Mouse (Mus musculus) cerebellum, adult 9-10 months (tissue): ENCODE results near the gene Glis2.

Source experiments
- DNase-seq: peaks from one replicate; pipeline ENCODE4 v3.0.0; 2022

Gene Glis2

DNA sequence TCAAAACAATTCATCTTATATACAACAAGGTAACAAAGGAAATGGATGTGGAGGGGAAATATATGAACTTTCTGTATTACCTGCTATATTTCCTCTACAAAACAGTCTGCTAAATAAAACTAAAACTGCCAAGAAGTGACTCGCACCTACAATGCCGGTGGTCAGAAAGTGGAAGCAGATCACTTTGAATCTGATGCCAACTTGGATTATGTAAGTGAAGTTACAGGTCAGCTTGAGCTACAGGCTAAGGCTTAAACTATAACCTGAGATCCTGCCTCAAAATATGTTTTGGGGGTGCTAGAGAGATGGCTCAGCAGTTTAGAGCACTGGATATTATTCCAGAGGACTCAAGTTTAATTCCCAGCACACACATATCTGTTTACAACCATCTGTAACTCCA, 71.2 kb downstream of the Glis2 start:
- no peak for DNase-seq

DNA sequence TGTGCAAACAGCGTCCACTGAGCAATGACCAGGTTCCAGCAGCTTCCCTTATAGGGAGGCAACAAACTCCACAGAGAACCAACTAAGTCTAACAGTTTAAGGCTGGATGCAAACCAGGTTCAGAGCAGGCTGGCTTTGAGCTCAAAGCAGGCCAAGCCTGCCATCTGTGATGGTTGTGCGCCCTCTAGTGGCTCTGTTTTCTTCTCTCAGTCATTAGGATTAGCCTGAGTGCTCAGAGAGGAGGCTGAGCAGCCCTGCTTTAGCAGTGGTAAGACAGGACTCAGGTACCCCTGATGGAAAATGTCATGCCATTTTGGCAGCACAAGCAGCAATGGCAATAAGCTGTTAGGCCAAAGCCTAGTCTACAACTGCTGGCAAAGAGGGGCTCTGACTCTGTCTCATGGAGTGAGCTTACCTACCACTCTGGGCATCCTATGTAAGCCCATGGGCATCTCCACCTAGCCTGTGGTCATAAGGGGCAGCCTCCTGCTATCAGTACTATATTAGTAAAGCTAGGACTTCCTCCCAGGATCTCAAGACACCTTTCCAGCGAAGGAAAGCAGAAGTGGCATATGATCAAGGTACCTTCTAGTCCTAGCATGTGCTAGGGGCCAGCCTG, 72.8 kb downstream of the Glis2 start:
- DNase-seq, result peak; percentile 90

DNA sequence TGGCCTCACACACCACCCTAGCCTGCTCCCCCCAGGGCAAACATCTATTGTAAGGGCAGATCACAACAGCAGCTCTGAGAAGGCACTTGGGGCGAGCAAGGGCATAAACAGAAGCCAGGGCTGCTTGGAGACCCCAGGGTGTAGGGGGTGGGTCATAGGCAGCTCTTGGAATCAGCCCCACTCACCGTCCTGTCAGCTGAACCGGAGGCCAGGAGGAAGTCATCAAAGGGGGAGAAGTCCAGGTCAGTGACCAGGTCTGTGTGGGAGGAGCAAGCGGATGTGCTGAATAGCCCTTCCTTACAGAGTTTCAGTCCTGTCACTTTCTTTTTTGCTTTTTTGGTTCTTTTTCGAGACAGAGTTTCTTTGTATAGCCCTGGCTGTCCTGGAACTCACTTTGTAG, 75.8 kb downstream of the Glis2 start:
- DNase-seq, result no peak

DNA sequence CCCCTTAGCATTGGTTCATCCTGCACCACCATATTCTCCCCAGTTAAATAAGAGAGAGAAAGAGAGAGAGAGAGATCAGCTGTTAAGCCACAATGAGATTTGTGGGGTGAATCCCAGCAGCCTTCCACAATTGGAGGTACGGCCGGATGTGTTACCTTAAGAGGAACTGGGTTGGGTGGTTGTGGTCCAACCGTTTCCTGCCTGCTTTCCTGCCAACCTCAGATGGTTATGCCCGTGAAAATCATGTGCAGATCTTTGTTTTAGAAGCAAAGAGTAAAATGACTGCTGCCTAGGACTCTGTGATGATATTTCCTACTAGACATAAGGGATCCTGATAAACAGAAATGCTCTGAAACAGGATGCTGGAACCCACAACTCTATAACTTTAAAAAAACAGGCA, 79.6 kb downstream of the Glis2 start:
- DNase-seq, result no peak
